ENCODE assay signal across 1 mouse cellular context in genomic region chr9:21558366-21558765, GRCm38 (mm10).
TF ChIP-seq lines count a peak whose summit lies in the region.

No protein-coding gene starts in this region.

TF ChIP-seq in MEL, 35 proteins besides CTCF, POLR2A, EP300 and RAD21 (continued from another document):
- 0 out of 2 replicates have a peak, but pooled peaks have one; percentile 9 for TF ChIP-seq USF1 (IDR thresholded peaks at IDR 0.05; ENCODE audit: low read depth, low read length)
- TF ChIP-seq MAX (IDR thresholded peaks at IDR 0.05; ENCODE audit: low read length) = peak; percentile 61
- peak; percentile 94 for TF ChIP-seq GATA1 (IDR thresholded peaks at IDR 0.05; ENCODE audit: low read depth, low read length)
- peak; percentile 35; the same call in 1 of the 2 replicates for TF ChIP-seq BHLHE40 (IDR thresholded peaks at IDR 0.05; ENCODE audit: borderline replicate concordance, low read depth, low read length)
- peak; percentile 98 for TF ChIP-seq TAL1 (IDR thresholded peaks at IDR 0.05; ENCODE audit: low read length)
- no peak for TF ChIP-seq USF2 (IDR thresholded peaks at IDR 0.05; ENCODE audit: borderline replicate concordance in 1 of 2, insufficient read depth in 1 of 2, low read depth in 1 of 2, low read length in 2 of 2)
- TF ChIP-seq ETS1 (IDR thresholded peaks at IDR 0.05; ENCODE audit: low read depth, low read length) = peak; percentile 79
